Mouse (Mus musculus) small intestine, adult 2 months (tissue): ENCODE measurements around the gene Snx22.

Experiments used
- CTCF ChIP-seq: fragments of 200-500 bp; IDR thresholded peaks from 2 replicates; pipeline ENCODE4 v1.5.1; 2012; ENCODE audit warnings: low read depth, mild to moderate bottlenecking, control low read depth, inconsistent platforms, low read length, moderate library complexity, mixed read lengths; ENCODE audit not compliant: insufficient replicate concordance, insufficient read length; ENCODE audit errors: extremely low read depth
- POLR2A ChIP-seq: fragments of 200-500 bp; IDR thresholded peaks from 2 replicates; pipeline ENCODE4 v1.6.1; 2012; ENCODE audit warnings: low read depth, mild to moderate bottlenecking, control low read depth, inconsistent platforms, low read length, moderate library complexity

DNA sequence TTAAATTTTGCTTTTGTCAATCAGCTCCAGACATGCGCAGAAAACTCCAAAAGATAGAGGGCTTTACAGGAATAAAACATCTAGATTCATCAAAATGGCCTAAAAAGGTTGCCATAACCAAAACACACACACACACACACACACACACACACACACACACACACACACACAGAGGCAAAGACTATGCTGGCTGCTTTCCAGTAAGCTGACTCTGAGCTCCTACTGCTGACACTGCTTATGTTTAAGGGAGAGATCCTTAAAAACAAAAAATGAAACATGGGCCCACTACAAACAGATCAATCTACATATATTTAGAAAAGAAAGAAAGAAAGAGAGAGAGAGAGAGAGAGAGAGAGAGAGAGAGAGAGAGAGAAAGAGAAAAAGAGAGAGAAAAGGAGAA lies 16.8 kb downstream of the Snx22 start:
- TF ChIP-seq CTCF: no peak
- TF ChIP-seq POLR2A: no peak
